Mouse (Mus musculus) forebrain, embryonic 12.5 days (tissue): Measurements from ENCODE around the gene Spink2. TPM values are rescaled to one million over a fixed set of nuclear protein-coding genes. Genes with fewer than 3 reads are reported as not detected.

ENCODE experiments used
- ATAC-seq: fragments of 200-750 bp; cut with Nextera tagmentation; 2 replicates; pipeline ENCODE4 v1.8.0; 2017; ENCODE audit warnings: moderate TSS enrichment; ENCODE audit not compliant: low FRiP score
- H3K27ac ChIP-seq: fragments of 300-500 bp; sonication (generic); 2 replicates; pipeline ENCODE4 v1.5.1; 2016; ENCODE audit warnings: mild to moderate bottlenecking
- H3K27me3 ChIP-seq: fragments of 300-500 bp; sonication (generic); 2 replicates; pipeline ENCODE4 v1.6.1; 2016; ENCODE audit warnings: mild to moderate bottlenecking
- H3K36me3 ChIP-seq: fragments of 300-500 bp; sonication (generic); replicated peaks from 2 replicates; pipeline ENCODE4 v1.6.1; 2016; ENCODE audit warnings: mild to moderate bottlenecking
- H3K4me1 ChIP-seq: fragments of 300-500 bp; sonication (generic); 2 replicates; pipeline ENCODE4 v1.6.1; 2016
- H3K4me2 ChIP-seq: fragments of 300-500 bp; sonication (generic); 2 replicates; pipeline ENCODE4 v1.6.1; 2016; ENCODE audit warnings: mild to moderate bottlenecking, moderate library complexity
- H3K4me3 ChIP-seq: fragments of 300-500 bp; sonication (generic); replicated peaks from 2 replicates; pipeline ENCODE4 v1.5.1; 2016; ENCODE audit warnings: mild to moderate bottlenecking
- H3K9ac ChIP-seq: fragments of 300-500 bp; sonication (generic); 2 replicates; pipeline ENCODE4 v1.6.1; 2016; ENCODE audit warnings: mild to moderate bottlenecking
- H3K9me3 ChIP-seq: fragments of 300-500 bp; sonication (generic); 2 replicates; pipeline ENCODE4 v1.6.1; 2016
- WGBS: fragments of 180-500 bp; shearing (Covaris S2); methylation state at CpG from one replicate; pipeline ENCODE4 v1.1.7; 2016; 5-methylcytosine and 5-hydroxymethylcytosine counted together
- polyA plus RNA-seq: library from polyadenylated mRNA; unstranded; fragments of >200 nt; fragmentation: Nextera tagmentation; extraction: Ambion mirVana; gene quantifications from 2 replicates; pipeline ENCODE4 v1.2.1, GENCODE M21; 2016

Gene Spink2
- 0.73 and 0.75 TPM in 2 replicates for polyA plus RNA-seq

DNA sequence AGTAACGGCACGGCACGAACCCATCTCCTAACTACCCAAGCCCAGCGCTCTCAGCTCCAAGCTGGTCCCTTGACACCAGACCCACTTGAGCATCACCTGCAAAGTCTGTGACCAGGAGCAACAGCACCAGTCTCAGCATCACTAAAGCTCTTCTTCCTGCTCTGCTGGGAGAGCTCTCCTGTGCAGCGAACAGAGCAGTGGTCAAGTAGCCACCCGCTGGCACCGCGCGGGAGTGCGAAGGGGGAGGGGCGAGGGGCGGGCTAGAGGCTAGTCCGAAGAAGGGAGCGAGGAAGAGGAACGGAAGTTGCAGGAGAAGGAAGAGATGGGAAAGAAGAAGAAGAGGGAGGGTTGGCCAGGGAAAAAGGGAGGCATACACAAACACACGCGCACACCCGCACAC lies at the start of gene Spink2:
TSS of gene Spink2 (minus strand) at position 236 of the 400 bp plus-strand sequence.
- Histone ChIP-seq H3K27me3 (peaks cover 21% of the 10 kb centered on the region), H3K27ac (no peak within 1 kb of the TSS), H3K9me3 (no peaks in the 10 kb centered on the region), H3K36me3 (no peaks in the 10 kb centered on the region), H3K4me1 (peaks cover 7% of the 10 kb centered on the region), H3K4me2 (peak within 1 kb of the TSS; percentile 62), H3K9ac (0 out of 2 replicates have a peak within 1 kb of the TSS, but pooled peaks have one; percentile 2), H3K4me3 (peak within 1 kb of the TSS; percentile 34)
- WGBS, result 5% methylated on average over 18 of the region's 18 CpGs
- peak; percentile 63; the same call in 1 of the 2 replicates for ATAC-seq

DNA sequence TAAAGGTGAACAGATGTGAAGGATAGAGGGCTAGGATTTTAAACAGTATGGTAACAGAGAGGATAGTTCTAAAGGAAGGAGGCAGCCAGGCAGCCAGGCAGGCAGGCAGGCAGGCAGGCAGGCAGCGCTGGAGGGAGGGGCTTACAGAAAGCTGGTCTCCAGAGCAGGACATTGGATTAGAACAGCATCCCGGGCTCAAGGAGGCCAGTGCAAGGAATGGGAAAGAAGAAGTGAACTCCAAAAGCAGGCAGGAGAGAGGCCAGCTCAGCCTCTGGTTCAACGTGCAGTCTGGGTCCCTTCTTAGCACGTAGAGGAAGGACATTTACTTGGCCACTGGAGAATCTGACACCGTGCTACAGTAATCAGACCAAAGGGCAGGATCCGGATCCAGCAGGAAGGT lies 48.9 kb upstream of the Spink2 start:
- Histone ChIP-seq H3K9ac (no peak overlapping the region), H3K4me1 (peaks cover 16% of the 10 kb centered on the region), H3K27ac (no peak overlapping the region), H3K9me3 (no peaks in the 10 kb centered on the region), H3K4me3 (no peak overlapping the region), H3K4me2 (no peak overlapping the region), H3K36me3 (no peaks in the 10 kb centered on the region), H3K27me3 (peaks cover 21% of the 10 kb centered on the region; the same call in 1 of the 2 replicates)
- 62% methylated on average over 6 of the region's 6 CpGs for WGBS
- ATAC-seq, result no peak

DNA sequence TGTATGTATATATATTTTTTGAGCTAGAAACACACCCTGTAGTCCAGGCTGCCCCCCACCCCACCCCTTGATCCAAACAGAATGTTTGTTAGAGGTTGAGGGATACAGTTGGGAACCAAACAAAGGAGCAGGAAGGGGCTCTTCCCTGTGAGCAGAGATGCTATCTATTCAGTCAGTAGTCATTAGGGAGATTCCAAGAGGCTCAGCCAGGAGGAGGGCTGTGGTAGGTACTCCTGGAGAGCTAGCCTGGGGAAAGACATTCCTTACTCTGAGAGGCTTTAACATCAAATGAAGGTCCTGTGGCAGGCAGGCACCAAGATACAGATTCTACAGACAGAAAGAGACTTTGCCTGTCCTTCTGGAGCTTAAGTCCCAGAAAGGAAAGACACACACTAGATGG lies 48.0 kb upstream of the Spink2 start:
- ATAC-seq, result no peak
- Histone ChIP-seq H3K4me3 (no peak overlapping the region), H3K27me3 (peaks cover 21% of the 10 kb centered on the region; the same call in 1 of the 2 replicates), H3K9me3 (no peaks in the 10 kb centered on the region), H3K4me2 (no peak overlapping the region), H3K4me1 (peaks cover 16% of the 10 kb centered on the region), H3K9ac (no peak overlapping the region), H3K27ac (no peak overlapping the region), H3K36me3 (no peaks in the 10 kb centered on the region)

DNA sequence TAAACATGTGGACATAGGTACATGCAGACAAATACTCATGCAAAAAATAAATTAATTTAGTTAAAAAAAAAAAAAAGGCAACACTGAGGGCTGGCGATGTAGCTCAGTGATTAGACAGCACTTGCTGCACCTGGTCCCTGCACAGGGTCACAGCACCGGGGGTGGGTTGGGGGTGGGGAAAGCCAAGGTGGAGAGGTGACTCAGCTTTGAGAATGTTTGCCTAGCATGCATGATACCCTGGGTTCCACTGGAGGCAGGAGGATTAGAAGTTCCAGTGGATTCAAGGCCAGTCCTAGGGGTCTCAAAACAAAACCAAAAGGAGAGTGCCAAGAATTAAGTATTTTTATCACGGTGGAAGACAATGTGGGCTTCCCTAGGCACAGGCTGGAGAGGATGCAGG lies 46.3 kb upstream of the Spink2 start:
- no peak for ATAC-seq
- Histone ChIP-seq H3K4me3 (no peak overlapping the region), H3K4me2 (no peak overlapping the region), H3K4me1 (peaks cover 16% of the 10 kb centered on the region), H3K9ac (no peak overlapping the region), H3K27me3 (peaks cover 15% of the 10 kb centered on the region; the same call in 1 of the 2 replicates), H3K27ac (no peak overlapping the region), H3K9me3 (no peaks in the 10 kb centered on the region), H3K36me3 (no peaks in the 10 kb centered on the region)
- WGBS, result 83% methylated on average over 3 of the region's 3 CpGs

DNA sequence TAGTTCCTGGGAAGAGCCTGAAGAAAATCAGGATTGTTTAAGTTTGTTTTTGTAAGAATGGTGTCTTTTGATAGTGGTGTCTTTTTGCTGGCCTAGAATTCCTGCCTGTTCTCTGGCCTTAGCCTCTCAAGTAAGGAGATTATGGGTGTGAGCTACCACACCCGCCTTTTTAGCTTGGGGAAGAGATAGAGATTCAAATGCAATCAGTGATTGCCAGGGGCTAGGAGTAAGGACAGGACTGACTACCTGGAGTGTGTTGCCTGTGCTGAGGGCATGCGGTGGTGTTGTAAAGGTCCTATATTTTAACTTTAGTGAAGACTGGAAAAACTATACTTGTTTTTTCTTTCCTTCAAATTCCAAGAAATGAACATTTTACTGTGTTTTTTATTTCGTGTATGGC lies 43.1 kb upstream of the Spink2 start:
- no peak overlapping the region for H3K4me2 ChIP-seq
- no peaks in the 10 kb centered on the region for H3K36me3 ChIP-seq
- H3K4me3 ChIP-seq, result no peak overlapping the region
- H3K4me1 ChIP-seq, result no peaks in the 10 kb centered on the region
- 0 out of 2 replicates have a peak, but pooled peaks cover 3% of the 10 kb centered on the region for H3K27me3 ChIP-seq
- H3K9ac ChIP-seq, result no peak overlapping the region
- no peaks in the 10 kb centered on the region for H3K9me3 ChIP-seq
- H3K27ac ChIP-seq, result no peak overlapping the region
- no peak for ATAC-seq
- 75% methylated on average over 3 of the region's 3 CpGs for WGBS

DNA sequence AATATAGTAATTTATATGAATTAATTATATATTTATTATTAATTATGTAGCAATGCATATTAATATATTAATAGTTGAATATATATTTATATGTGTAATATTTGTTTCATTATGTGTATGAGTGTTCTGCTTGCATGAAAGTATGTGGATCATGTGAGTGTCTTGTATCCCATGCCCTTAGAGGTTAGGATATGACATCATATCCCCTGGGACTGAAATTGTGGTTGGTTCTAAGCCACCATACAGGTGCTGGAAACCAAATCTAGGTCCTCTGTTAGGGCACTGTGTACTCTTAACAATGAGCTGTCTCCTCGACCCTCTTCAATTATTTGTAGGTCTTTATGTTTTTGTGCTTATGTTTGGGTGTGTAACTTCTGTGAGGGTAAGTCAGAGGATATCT lies 41.9 kb upstream of the Spink2 start:
- no peak for ATAC-seq
- no peak overlapping the region for H3K27ac ChIP-seq
- H3K27me3 ChIP-seq, result no peaks in the 10 kb centered on the region
- no peak overlapping the region for H3K4me2 ChIP-seq
- 63% methylated on average over 1 of the region's 1 CpGs for WGBS
- no peak overlapping the region for H3K4me3 ChIP-seq
- H3K9me3 ChIP-seq, result no peaks in the 10 kb centered on the region
- no peak overlapping the region for H3K9ac ChIP-seq
- H3K4me1 ChIP-seq, result no peaks in the 10 kb centered on the region
- no peaks in the 10 kb centered on the region for H3K36me3 ChIP-seq

DNA sequence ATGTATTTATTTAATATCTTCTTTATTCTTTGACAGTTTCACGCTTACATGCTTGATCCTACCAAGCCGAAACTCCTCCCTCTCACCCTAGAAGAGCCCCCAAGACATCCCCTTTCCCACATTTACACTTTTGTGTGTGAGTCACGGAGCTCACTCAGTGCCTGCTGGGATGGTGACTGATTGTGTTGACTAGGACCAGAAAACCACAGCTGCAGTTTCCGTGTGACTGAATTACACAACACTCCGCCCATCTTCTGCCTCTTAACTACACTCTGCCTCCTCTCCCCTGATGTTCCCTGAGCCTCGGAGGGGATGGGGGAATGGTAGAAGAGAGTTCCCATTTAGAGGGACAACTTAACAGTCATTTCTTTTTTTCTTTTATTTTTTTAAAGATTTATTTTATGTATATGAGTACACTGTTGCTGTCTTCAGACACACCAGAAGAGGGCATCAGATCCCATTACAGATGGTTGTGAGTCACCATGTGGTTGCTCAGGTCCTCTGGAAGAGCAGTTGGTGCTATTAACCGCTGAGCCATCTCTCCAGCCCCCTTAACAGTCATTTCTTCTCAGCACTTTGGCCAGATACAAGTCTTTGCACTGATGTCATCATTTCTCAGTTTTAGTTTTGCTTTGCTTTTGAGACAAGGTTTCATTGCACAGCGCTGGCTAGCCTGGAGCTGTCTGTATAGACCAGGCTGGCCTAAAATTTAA lies 41.0 kb upstream of the Spink2 start:
- H3K9me3 ChIP-seq, result no peaks in the 10 kb centered on the region
- H3K27ac ChIP-seq, result no peak overlapping the region
- H3K4me2 ChIP-seq, result no peak overlapping the region
- no peak for ATAC-seq
- H3K27me3 ChIP-seq, result no peaks in the 10 kb centered on the region
- no peak overlapping the region for H3K4me3 ChIP-seq
- no peaks in the 10 kb centered on the region for H3K36me3 ChIP-seq
- no peaks in the 10 kb centered on the region for H3K4me1 ChIP-seq
- 64% methylated on average over 8 of the region's 8 CpGs for WGBS
- H3K9ac ChIP-seq, result no peak overlapping the region

DNA sequence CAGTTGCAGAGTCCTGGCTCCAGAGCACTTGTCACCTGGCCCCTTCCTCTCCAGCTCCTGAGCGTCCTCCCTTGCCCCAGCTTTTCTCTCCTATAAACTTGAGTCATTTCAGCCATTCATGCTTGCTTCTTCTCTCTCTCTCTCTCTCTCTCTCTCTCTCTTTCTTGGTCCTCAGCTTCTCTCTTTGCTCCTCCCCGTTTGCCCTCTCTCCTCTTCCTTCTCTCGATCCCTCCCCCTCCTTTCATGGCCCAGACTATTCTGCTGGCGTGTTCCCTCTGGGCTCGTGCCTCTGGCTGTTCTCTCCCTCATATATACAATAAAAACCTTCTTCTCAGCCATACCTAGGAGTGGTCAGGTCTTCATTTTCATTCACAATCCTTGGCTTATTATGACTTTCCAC lies 40.4 kb upstream of the Spink2 start:
- Histone ChIP-seq H3K4me3 (no peak overlapping the region), H3K27me3 (no peaks in the 10 kb centered on the region), H3K9me3 (no peaks in the 10 kb centered on the region), H3K4me2 (no peak overlapping the region), H3K27ac (no peak overlapping the region), H3K4me1 (no peaks in the 10 kb centered on the region), H3K36me3 (no peaks in the 10 kb centered on the region), H3K9ac (no peak overlapping the region)
- no peak for ATAC-seq
- 51% methylated on average over 5 of the region's 5 CpGs for WGBS

DNA sequence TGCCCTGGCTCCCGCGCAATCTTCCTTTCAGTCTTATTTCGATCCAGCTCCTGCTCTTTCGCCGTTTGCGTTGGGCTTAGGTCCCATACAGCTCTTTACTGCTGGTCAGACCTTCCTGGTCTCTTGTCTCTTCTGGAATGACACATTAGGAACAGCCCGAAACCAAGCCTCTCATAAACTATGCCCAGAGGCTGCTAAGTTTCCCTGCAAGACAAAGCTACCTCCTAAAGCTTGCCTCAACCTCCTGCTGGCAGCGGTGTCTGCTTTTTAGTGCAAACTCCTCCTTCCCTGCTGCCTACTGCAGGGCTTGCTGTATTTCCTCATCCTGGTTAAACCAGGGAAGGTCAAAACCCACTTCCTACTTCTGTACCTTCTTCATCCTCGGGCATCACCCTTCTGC lies 38.8 kb upstream of the Spink2 start:
- peaks cover 9% of the 10 kb centered on the region for H3K4me1 ChIP-seq
- no peaks in the 10 kb centered on the region for H3K27me3 ChIP-seq
- no peak for ATAC-seq
- no peaks in the 10 kb centered on the region for H3K36me3 ChIP-seq
- WGBS, result 71% methylated on average over 9 of the region's 9 CpGs
- no peaks in the 10 kb centered on the region for H3K9me3 ChIP-seq
- H3K4me3 ChIP-seq, result no peak overlapping the region
- no peak overlapping the region for H3K4me2 ChIP-seq
- no peak overlapping the region for H3K27ac ChIP-seq
- no peak overlapping the region for H3K9ac ChIP-seq

DNA sequence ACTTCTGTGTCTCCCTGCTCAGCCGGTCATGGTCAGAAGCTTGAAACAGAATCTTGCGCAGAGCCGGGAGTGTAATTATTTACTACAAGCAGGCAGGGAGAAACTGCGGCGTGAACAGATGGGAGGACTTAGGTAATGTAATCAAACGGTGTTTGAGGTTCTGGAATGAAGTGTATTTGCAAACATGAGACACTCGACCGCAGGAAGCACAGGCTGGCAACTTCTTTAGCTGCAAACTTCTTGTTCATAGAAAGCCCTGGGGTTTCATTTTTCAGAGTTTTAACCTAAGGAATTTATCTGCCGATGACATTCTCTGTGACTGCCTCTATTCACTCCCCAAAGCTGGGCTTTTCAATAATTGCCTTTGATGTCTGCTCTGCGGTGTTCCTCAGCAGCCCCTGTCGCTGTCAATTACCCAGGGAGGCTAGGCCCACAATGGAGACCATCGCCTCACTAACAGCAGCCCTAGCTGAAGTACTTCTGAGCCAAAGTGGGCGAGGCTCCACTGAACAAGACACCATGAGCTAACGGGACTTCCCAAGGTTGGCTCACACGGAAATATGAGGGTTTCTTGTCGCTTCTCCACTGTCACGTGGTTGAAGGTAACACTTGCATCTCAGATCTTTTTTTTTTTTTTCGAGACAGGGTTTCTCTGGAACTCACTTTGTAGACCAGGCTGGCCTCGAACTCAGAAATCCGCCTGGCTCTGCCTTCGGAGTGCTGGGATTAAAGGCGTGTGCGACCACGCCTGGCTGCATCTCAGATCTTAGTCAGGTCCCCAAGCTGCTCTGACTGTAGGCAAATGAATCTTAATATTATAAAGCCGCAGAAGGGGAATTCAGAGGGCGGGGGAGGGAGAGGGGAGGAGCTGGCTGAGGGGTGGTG lies 34.8 kb upstream of the Spink2 start:
- peak; percentile 68; the same call in 1 of the 2 replicates for ATAC-seq
- peaks cover 12% of the 10 kb centered on the region for H3K4me1 ChIP-seq
- 23% methylated on average over 26 of the region's 26 CpGs for WGBS
- peak overlapping the region; percentile 54 for H3K27ac ChIP-seq
- no peaks in the 10 kb centered on the region for H3K36me3 ChIP-seq
- H3K27me3 ChIP-seq, result no peaks in the 10 kb centered on the region
- no peak overlapping the region for H3K9ac ChIP-seq
- H3K4me2 ChIP-seq, result peak overlapping the region; percentile 39
- peak overlapping the region; percentile 3; the same call in 1 of the 2 replicates for H3K4me3 ChIP-seq
- no peaks in the 10 kb centered on the region for H3K9me3 ChIP-seq

DNA sequence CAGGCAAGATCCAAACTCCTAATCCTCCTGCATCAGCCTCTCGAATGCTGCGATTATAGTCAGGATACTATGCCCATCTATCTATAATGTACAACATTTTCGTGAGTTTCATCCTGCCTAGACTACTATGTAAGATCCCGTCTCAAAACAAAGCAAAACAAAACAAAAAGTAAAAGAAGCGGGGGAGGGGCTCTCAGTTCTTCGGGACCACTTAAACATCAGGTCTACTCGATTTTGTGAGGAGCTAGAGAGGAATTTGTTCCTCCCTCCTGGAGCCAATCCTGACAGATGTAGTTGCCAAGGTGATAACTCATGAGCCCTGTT lies 34.2 kb upstream of the Spink2 start:
- Histone ChIP-seq H3K36me3 (no peaks in the 10 kb centered on the region), H3K9ac (no peak overlapping the region), H3K27ac (peak overlapping the region; percentile 54), H3K9me3 (no peaks in the 10 kb centered on the region), H3K4me3 (peak overlapping the region; percentile 3; the same call in 1 of the 2 replicates), H3K4me2 (peak overlapping the region; percentile 39), H3K4me1 (peaks cover 12% of the 10 kb centered on the region), H3K27me3 (no peaks in the 10 kb centered on the region)
- 0 out of 2 replicates have a peak, but pooled peaks have one; percentile 49 for ATAC-seq
- WGBS, result 37% methylated on average over 7 of the region's 7 CpGs

DNA sequence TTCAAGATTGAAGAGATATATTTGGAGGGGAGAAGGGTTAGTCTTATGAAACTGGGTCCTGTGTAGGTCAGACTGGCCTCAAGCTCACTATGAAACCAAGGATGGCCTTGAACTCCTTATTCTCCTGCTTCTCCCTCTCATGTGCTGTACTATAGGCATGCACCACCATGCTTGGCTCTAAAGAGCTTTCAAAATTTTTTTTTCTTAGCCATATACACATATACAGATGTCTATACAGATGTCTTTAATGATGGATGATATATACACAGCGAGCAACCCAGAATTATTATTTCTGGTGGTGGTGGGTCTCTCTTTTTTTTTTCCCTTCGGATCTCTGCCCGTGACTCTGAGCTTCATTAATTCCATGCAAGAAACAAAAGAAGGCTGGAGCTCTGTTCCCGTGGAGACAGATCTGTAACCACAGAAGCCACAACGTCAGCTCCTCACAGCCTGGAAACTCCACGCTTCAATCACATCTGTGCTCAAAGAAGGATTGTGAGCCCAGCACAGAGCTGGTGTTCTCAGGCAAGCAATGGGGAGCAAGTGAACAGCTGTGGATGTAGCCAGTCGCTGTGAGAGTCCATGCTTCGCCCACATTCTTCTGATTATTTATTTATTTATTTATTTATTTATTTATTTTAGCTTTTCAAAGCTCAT lies 33.2 kb upstream of the Spink2 start:
- Histone ChIP-seq H3K9me3 (no peaks in the 10 kb centered on the region), H3K4me1 (peaks cover 12% of the 10 kb centered on the region), H3K9ac (no peak overlapping the region), H3K4me3 (no peak overlapping the region), H3K36me3 (no peaks in the 10 kb centered on the region), H3K27me3 (no peaks in the 10 kb centered on the region), H3K27ac (no peak overlapping the region), H3K4me2 (no peak overlapping the region)
- WGBS, result 44% methylated on average over 8 of the region's 8 CpGs
- peak; percentile 61; the same call in 1 of the 2 replicates for ATAC-seq
